Mouse (Mus musculus) right cerebral cortex, postnatal 36 days (tissue): ENCODE results near the gene Cryzl1.
A peak's percentile ranks its signal among the peaks of the same experiment; 100 is the strongest.

Source experiments
- DNase-seq, 2 experiments: peaks; one replicate each; pipeline ENCODE4 v3.0.0; 2022; ENCODE audit warnings: low spot score in 2 of 2, mixed read lengths in 1 of 2

Gene Cryzl1

GRCm38 (mm10) chr16:91740184-91740917, 11.6 kb upstream of the Cryzl1 start:
- DNase-seq = no peak

GRCm38 (mm10) chr16:91738505-91738904, 9.7 kb upstream of the Cryzl1 start:
- DNase-seq = no peak

DNA sequence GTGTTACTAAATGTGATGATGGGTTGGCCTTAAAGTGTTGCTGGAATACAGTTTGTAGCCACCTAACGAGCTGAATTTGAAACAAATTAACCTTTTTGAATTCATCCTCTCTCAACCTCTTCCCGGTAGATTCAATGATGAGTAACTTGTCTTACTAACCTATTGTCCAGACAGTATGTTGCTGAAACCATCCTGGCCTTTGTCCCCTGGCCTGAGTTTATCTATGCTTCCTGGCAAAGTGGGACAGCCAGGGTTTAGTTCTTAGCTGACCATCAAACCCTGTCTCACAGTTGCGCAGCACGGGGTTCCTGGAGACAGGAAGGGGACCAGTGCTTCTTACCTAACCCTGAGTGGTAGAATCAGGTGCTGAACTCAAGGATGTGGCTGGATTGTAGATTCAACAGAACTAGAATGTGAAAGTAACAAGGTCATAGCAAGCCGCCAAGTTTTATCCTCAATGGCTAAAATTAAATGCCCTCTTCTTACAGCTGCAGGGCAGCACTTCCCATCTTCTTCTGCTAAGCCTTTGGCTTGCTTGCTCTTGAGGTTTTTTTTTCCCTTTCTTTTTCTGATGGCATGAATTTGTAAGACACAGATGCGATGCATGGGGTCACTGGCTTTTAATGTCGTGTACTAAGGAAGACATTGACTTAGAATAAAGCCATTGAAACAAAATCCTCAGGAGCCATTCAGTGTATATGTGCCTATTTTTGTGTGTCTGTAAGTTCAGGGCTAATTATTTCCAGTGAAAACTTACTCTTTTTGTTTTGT, 7.5 kb upstream of the Cryzl1 start:
- DNase-seq = no peak

DNA sequence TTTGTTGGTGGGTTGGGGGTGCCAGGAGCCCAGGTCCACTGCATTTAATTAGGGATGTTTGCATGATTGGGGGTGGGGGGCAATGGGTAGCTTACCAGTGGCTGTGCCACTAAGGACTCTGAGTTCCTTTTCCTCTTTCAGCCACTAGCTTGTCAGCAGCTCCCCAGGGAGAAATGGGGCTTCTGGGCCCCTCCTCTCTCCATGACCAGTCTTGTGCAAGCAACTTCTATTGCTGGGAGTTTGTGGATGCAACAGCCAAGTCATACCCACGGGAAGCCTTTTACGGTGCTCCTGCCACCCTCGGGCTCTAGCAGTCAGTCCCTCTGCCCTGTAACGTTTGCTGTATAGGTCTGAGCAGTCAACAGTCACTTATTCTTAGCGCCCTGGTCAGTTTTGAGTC, 6.0 kb upstream of the Cryzl1 start:
- no peak for DNase-seq

GRCm38 (mm10) chr16:91732816-91733215, 4.0 kb upstream of the Cryzl1 start:
- DNase-seq = no peak

GRCm38 (mm10) chr16:91730446-91730845, 1.7 kb upstream of the Cryzl1 start:
- DNase-seq = no peak

DNA sequence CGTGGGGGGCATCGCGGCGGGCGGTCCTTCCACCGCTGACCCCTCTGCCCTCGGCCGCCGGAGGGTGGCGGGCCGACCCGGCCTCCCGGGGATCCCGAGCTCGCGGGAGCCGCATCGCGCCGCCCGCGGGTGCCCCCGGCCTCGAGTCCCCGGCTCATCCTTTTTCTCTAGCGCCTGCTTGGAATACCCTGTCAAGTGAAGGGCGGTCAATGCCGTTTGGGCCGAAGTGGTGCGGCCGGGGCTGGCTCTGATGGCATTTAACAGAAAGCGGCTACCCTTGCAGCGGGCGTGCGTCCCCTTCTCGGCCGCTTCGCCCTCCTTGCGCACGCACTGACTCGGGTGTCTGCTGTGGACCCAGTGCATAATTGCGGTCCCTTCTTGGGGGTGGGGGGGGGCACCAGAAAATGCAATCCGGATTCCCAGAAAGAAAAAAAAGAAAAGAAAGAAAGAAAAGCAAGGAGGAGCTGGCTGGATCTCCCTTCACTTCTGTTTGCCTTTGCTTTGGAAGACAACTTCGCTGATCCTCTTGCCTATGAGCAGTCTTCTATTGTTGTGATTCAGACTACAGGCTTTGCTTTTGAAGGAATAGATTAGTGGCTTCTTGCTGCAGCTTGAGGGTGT, 1.2 kb upstream of the Cryzl1 start:
- DNase-seq = no peak

DNA sequence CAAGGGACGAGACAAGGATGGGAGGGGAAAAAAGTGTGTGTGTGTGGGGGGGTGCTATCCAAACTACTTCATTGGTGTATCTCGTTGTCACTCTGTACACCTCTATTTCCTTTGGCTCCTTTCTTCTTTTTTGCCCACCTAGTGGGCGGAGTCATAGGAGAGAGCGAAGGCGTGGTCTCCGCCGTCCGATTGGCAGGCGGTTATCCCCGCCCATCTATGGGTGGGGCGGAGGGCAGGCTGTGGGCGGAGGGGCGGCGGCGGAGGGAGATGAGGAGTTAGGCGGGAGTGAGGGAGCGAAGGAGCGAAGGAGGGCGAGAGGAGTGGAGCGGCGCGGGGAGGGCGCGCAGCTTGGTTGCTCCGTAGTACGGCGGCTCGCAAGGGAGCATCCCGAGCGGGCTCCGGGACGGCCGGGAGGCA, 299 bp upstream of the Cryzl1 start, which contains the start of gene Itsn1:
Gene Itsn1, plus strand, starts transcription at position 216 of the 417 bp plus-strand sequence.
- DNase-seq = peak; percentile 96 to 97

DNA sequence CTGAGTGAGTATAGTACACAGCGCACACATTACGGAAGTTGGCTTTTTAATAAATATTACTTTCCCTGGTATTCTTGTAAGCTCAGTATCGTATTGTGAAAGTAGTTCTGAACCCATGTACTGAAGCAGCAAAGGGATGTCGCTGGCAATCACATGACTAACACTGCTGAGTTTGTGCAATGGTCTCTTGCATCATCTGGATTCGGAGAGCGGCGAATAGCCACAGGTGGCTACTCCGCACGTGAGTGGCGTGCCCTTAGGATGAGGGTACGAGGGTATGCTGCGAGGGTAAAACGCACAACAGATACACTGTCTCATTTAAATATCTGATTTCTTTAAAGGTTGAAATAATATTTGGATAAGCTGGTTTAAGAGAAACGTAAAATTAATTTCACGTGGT, 1.3 kb downstream of the Cryzl1 start:
- no peak for DNase-seq

- no peak for DNase-seq
These were observed 4.5 kb downstream of the Cryzl1 start for GRCm38 (mm10) chr16:91724247-91724646.

DNA sequence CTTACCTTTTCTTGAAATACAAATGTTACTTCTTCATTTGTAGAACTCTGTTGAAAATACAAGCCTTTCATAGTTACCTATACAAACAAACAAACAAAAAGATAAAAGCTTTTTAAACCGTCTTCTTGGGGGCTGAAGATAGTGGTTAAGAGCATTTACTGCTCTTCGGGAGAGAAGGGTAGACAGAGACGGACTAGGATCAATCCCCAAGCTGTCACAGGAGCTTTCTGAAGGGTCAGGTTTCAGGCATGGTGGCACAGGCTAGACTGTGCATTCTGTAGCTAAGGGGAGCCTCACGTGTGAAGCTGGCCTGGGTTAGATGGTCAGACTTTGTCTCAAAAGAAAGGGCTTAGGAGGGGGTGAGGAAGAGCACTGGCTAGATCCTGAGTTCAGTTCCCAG, 11.4 kb downstream of the Cryzl1 start:
- DNase-seq = no peak

- DNase-seq = no peak
These were observed 11.8 kb downstream of the Cryzl1 start for GRCm38 (mm10) chr16:91716927-91717349.

DNA sequence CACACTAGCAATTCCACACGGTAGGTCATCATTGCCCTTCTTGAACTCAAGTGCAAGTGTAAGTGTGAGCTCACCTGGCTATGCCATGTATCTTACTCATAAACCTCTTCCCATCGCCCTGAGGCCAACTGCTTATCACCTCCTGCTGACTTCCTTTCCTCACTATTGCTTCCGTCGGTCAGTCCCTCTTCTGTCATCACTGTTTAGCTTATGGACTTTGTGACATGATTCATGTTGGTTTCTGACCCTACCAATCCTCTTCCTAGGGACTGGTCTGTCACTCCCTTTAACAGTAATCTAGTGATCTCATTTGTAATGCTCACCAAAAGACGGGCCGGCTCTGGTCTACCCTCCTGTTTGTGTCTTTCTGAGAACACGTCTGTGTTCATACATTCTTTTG, 18.5 kb downstream of the Cryzl1 start:
- no peak for DNase-seq

DNA sequence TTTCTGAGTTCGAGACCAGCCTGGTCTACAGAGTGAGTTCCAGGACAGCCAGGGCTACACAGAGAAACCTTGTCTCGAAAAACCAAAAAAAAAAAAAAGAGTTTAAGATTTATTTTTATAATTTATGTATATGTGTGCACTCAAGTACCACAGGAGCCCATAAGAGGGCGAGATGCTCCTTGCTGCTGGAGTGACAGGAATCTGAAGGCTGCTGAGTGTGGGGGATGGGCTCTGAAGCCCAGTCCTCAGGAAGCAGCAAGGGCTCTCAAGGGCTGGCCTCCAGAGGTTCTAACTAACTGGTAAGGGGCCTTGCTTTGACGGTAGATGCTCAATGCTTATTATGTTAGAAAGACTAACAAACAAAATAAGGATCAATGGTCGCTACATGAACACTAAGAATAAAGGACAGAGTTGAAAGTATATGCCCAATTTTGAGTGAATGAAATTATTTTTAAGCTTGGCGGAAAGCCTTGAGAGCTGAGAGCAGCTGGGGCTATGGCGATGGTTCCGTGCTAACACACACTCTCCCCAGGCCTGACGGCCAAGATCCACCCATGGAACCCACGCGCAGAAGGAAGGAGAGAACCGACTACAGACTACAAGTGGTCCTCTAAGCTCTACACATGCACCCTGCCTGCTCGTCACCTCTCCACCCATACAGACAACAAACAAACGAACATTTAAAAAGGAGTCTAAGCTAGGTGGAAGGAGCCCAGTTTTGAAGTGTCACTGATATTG, 24.0 kb downstream of the Cryzl1 start:
- peak in 1 of 2 experiments; percentile 38 for DNase-seq

GRCm38 (mm10) chr16:91702771-91703188, 26.0 kb downstream of the Cryzl1 start:
- no peak for DNase-seq

- DNase-seq = no peak
These were observed 26.9 kb downstream of the Cryzl1 start for GRCm38 (mm10) chr16:91701908-91702307.

GRCm38 (mm10) chr16:91698995-91699394, 29.8 kb downstream of the Cryzl1 start:
- no peak for DNase-seq

- DNase-seq = no peak
These were observed 33.5 kb downstream of the Cryzl1 start for GRCm38 (mm10) chr16:91695108-91695755.

GRCm38 (mm10) chr16:91694455-91695084, 34.2 kb downstream of the Cryzl1 start:
- DNase-seq = peak in 1 of 2 experiments; percentile 44

DNA sequence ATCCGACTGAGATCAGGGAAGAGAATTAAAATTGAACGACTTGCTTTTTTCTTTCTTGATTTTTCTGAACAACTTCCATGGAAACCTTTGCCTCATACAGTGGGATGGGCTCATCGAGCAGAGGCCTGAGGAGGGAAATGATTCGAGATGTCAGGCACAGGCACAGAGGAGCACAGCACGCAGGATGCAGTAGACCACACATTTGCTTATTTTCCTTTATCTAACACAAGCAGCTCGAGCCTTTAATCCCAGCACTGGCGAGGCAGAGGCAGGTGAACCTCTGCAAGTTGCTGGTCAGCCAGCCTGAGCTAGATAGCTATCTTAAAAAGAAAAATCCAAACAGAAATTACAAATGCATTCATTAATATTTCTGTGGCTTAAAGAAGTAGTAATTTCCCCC, 39.0 kb downstream of the Cryzl1 start:
- DNase-seq = no peak
